Mouse (Mus musculus) CH12.LX (cell line): ENCODE measurements at regions not wholly inside any gene's neighbourhood (a gene's known extent, or its start where the extent isn't known, plus 50 kb on each side); places are given as distances from the start of the nearest gene placed in this dataset.

Experiments
- DNase-seq: peaks from one replicate; pipeline ENCODE4 v3.0.0-alpha.2; 2013; ENCODE audit errors: extremely low read depth
- H3K27ac ChIP-seq: 2 replicates; pipeline ENCODE4 v1.5.1; 2012; ENCODE audit warnings: low read depth, mild to moderate bottlenecking, control low read depth, moderate library complexity; ENCODE audit not compliant: insufficient read depth
- H3K27me3 ChIP-seq: replicated peaks from 2 replicates; pipeline ENCODE3; 2012; ENCODE audit warnings: inconsistent platforms
- H3K36me3 ChIP-seq, 2 experiments: replicated peaks in 1 of 2; 2 replicates each; pipeline versions ENCODE3 to v1.6.1; 2012; ENCODE audit warnings: inconsistent platforms in 1 of 2, low read length in 1 of 2, mild to moderate bottlenecking in 1 of 2, mixed read lengths in 1 of 2, moderate library complexity in 1 of 2; ENCODE audit not compliant: control insufficient read depth in 1 of 2, insufficient read depth in 1 of 2
- H3K4me1 ChIP-seq, 2 experiments: 2 replicates each; pipeline ENCODE4 v1.6.1; 2012; ENCODE audit warnings: inconsistent platforms in 1 of 2, moderate library complexity in 1 of 2; ENCODE audit not compliant: insufficient read depth in 2 of 2, control insufficient read depth in 1 of 2
- H3K4me2 ChIP-seq: 2 replicates; pipeline ENCODE4 v1.6.1; 2012; ENCODE audit warnings: low read depth, mild to moderate bottlenecking, control low read depth; ENCODE audit not compliant: poor library complexity, insufficient read depth, severe bottlenecking
- H3K4me3 ChIP-seq, 3 experiments: fragments of 150-350 bp in 1 of 3; sonication (generic) in 1 of 3; replicated peaks in 1 of 3; 2 replicates each; pipeline versions ENCODE3 to v1.5.1; 2011 to 2012; ENCODE audit warnings: low read depth in 2 of 3, low read length in 2 of 3, mild to moderate bottlenecking in 2 of 3, moderate library complexity in 2 of 3, control low read depth in 1 of 3, improper control_type of control experiment in 1 of 3, inconsistent platforms in 1 of 3, mixed read lengths in 1 of 3; ENCODE audit not compliant: poor library complexity in 1 of 3
- H3K79me2 ChIP-seq: replicated peaks from 2 replicates; pipeline ENCODE4 v1.6.1; 2012; ENCODE audit warnings: mild to moderate bottlenecking, moderate library complexity; ENCODE audit not compliant: control insufficient read depth, poor library complexity, insufficient read depth, severe bottlenecking; ENCODE audit errors: extremely low read depth
- H3K9ac ChIP-seq: 2 replicates; pipeline ENCODE4 v1.6.1; 2012; ENCODE audit warnings: low read depth, mild to moderate bottlenecking, control low read depth, moderate library complexity; ENCODE audit not compliant: insufficient read depth
- H3K9me3 ChIP-seq: replicated peaks from 2 replicates; pipeline ENCODE3; 2012; ENCODE audit warnings: low read length, inconsistent platforms, mixed read lengths
- CHD2 ChIP-seq: IDR thresholded peaks from 2 replicates; pipeline ENCODE4 v1.6.1; 2011; ENCODE audit warnings: low read length, improper control_type of control experiment
- CTCF ChIP-seq, 2 experiments: IDR thresholded peaks in 1 of 2; conservative IDR thresholded peaks in 1 of 2; 2 replicates each; pipeline ENCODE4 v1.5.1; 2011 to 2012; ENCODE audit warnings: low read depth in 2 of 2, low read length in 2 of 2, improper control_type of control experiment in 1 of 2, inconsistent platforms in 1 of 2, mild to moderate bottlenecking in 1 of 2, moderate library complexity in 1 of 2
- E2F4 ChIP-seq: IDR thresholded peaks from 2 replicates; pipeline ENCODE4 v1.6.1; 2011; ENCODE audit warnings: low read depth, low read length, improper control_type of control experiment; ENCODE audit not compliant: insufficient replicate concordance
- HCFC1 ChIP-seq: IDR thresholded peaks from 2 replicates; pipeline ENCODE4 v1.6.1; 2012; ENCODE audit warnings: low read depth, mild to moderate bottlenecking, inconsistent platforms, low read length, improper control_type of control experiment
- IRF4 ChIP-seq: IDR thresholded peaks from 2 replicates; pipeline ENCODE4 v1.6.1; 2014; ENCODE audit warnings: low read depth, mild to moderate bottlenecking, inconsistent platforms, low read length, improper control_type of control experiment
- JUN ChIP-seq: IDR thresholded peaks from 2 replicates; pipeline ENCODE4 v1.6.1; 2011; ENCODE audit warnings: low read depth, mild to moderate bottlenecking, low read length, improper control_type of control experiment, moderate library complexity; ENCODE audit not compliant: insufficient read depth
- JUND ChIP-seq: conservative IDR thresholded peaks from 2 replicates; pipeline ENCODE4 v1.6.1; 2011; ENCODE audit warnings: low read depth, low read length, improper control_type of control experiment
- MAX ChIP-seq: IDR thresholded peaks from 2 replicates; pipeline ENCODE4 v1.6.1; 2011; ENCODE audit warnings: low read length, improper control_type of control experiment
- MEF2A ChIP-seq: IDR thresholded peaks from 2 replicates; pipeline ENCODE4 v1.6.1; 2014; ENCODE audit warnings: low read depth, mild to moderate bottlenecking, inconsistent platforms, low read length, improper control_type of control experiment, borderline replicate concordance
- MXI1 ChIP-seq: IDR thresholded peaks from 2 replicates; pipeline ENCODE4 v1.6.1; 2011; ENCODE audit warnings: mild to moderate bottlenecking, low read depth, low read length, improper control_type of control experiment
- MYC ChIP-seq: IDR thresholded peaks from 2 replicates; pipeline ENCODE4 v1.6.1; 2011; ENCODE audit warnings: low read depth, mild to moderate bottlenecking, improper control_type of control experiment, low read length
- NELFE ChIP-seq: IDR thresholded peaks from 2 replicates; pipeline ENCODE4 v1.6.1; 2011; ENCODE audit warnings: low read depth, low read length, improper control_type of control experiment
- PAX5 ChIP-seq: IDR thresholded peaks from 2 replicates; pipeline ENCODE4 v1.6.1; 2012; ENCODE audit warnings: low read length, inconsistent platforms, mixed read lengths
- POLR2AphosphoS2 ChIP-seq: IDR thresholded peaks from 2 replicates; pipeline ENCODE4 v1.6.1; 2011; ENCODE audit warnings: low read depth, low read length, improper control_type of control experiment
- RAD21 ChIP-seq: IDR thresholded peaks from 2 replicates; pipeline ENCODE4 v1.6.1; 2011; ENCODE audit warnings: low read depth, mild to moderate bottlenecking, low read length, improper control_type of control experiment, moderate library complexity
- RCOR1 ChIP-seq: conservative IDR thresholded peaks from 2 replicates; pipeline ENCODE4 v1.6.1; 2012; ENCODE audit warnings: low read depth, mild to moderate bottlenecking, inconsistent platforms, low read length, improper control_type of control experiment
- SMC3 ChIP-seq: IDR thresholded peaks from 2 replicates; pipeline ENCODE4 v1.6.1; 2011; ENCODE audit warnings: low read depth, low read length, improper control_type of control experiment
- TBP ChIP-seq: conservative IDR thresholded peaks from 2 replicates; pipeline ENCODE4 v1.6.1; 2011; ENCODE audit warnings: low read depth, low read length, improper control_type of control experiment
- TCF12 ChIP-seq: IDR thresholded peaks from 2 replicates; pipeline ENCODE4 v1.6.1; 2014; ENCODE audit warnings: low read depth, mild to moderate bottlenecking, inconsistent platforms, low read length, improper control_type of control experiment
- UBTF ChIP-seq: IDR thresholded peaks from 2 replicates; pipeline ENCODE4 v1.6.1; 2012; ENCODE audit warnings: low read depth, mild to moderate bottlenecking, inconsistent platforms, low read length, improper control_type of control experiment, moderate library complexity
- USF2 ChIP-seq: conservative IDR thresholded peaks from 2 replicates; pipeline ENCODE4 v1.6.1; 2011; ENCODE audit warnings: low read depth, low read length, improper control_type of control experiment
- dilution Hi-C: fragments of 300-500 bp; cut with MboI; formaldehyde crosslinking; loops from 2 replicates; pipeline ENCODE4 v1.14.3; 2020; ENCODE audit warnings: low sequenced_read_pairs; ENCODE audit not compliant: extremely low pct_unique_long_range_greater_than_20kb, extremely low pct_ligation_motif_present
- in situ Hi-C: fragments of 300-500 bp; cut with MboI; formaldehyde crosslinking; loops from 3 replicates; pipeline ENCODE4 v1.14.3; 2019; ENCODE audit warnings: low sequenced_read_pairs, low pct_ligation_motif_present, low pct_unique_long_range_greater_than_20kb, mixed read lengths

DNA sequence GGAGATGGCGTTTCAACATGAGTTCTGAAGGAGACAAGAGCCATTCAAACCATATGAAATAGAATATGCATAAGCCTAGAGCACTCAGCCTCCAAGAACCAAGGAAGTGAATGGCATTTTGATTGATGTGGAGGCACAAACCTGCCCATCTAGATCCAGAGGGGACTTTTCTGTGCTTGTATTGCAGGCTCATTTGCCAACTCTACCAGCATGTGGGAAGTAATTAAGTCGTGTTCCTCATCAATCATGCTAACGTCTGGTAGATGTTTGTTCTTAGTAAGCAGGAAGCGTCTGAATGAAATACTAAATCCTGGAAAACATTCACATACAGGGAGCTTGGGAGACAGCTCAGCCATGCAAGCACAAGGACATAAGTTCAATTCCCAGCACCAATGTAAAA lies 499.9 kb downstream of the Pdcd6ip start:
- Histone ChIP-seq H3K36me3 (no peaks in the 10 kb centered on the region), H3K4me3 (no peak overlapping the region), H3K4me1 (no peaks in the 10 kb centered on the region), H3K9me3 (peaks cover 75% of the 10 kb centered on the region), H3K79me2 (no peaks in the 10 kb centered on the region), H3K27ac (no peak overlapping the region), H3K27me3 (no peaks in the 10 kb centered on the region), H3K9ac (no peak overlapping the region), H3K4me2 (no peak overlapping the region)
- in situ Hi-C loops: no loop called here
- dilution Hi-C loops: no loop called here
- no peak for DNase-seq
- TF ChIP-seq MYC (no peak), E2F4 (no peak), HCFC1 (no peak), NELFE (no peak), RAD21 (no peak), CTCF (conservative IDR thresholded peaks at IDR 0.05 in 1 of 2, IDR thresholded peaks at IDR 0.05 in 1 of 2; ENCODE audit: low read depth in 2 of 2, low read length in 2 of 2) (no peak), IRF4 (no peak), SMC3 (no peak), PAX5 (no peak), MAX (no peak), JUND (no peak), MXI1 (no peak)

DNA sequence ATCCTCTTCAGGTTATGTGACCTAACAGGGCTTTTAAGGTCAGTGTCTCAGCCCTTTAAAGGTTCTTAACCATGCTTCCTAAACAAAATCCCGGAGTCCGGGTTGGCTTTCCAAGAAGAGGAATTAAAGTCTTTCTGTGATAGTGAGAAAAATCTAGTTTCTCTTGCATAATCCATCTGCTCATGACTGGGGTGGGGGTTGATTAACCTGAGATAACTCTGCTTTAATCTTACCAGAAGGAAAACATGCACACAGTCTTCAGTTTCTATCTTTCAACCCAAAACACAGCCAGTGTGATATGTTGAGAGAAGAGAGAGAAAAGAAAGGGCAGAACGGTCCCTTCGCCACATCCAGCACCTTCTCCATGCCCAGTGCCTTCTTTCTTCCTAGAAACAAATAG lies 508.8 kb downstream of the Pdcd6ip start:
- Histone ChIP-seq H3K4me3 (no peak overlapping the region), H3K4me2 (no peak overlapping the region), H3K36me3 (no peaks in the 10 kb centered on the region), H3K4me1 (no peaks in the 10 kb centered on the region), H3K9ac (no peak overlapping the region), H3K9me3 (peaks cover 71% of the 10 kb centered on the region), H3K27me3 (no peaks in the 10 kb centered on the region), H3K79me2 (no peaks in the 10 kb centered on the region), H3K27ac (no peak overlapping the region)
- no peak for DNase-seq
- no peak for TF ChIP-seq SMC3
- no peak for TF ChIP-seq USF2
- TF ChIP-seq CTCF (conservative IDR thresholded peaks at IDR 0.05 in 1 of 2, IDR thresholded peaks at IDR 0.05 in 1 of 2; ENCODE audit: low read depth in 2 of 2, low read length in 2 of 2): no peak
- no peak for TF ChIP-seq UBTF
- no peak for TF ChIP-seq CHD2
- no peak for TF ChIP-seq MEF2A
- no peak for TF ChIP-seq JUND
- no peak for TF ChIP-seq TBP
- TF ChIP-seq POLR2AphosphoS2: no peak
- TF ChIP-seq TCF12: no peak
- no peak for TF ChIP-seq JUN
- TF ChIP-seq NELFE: no peak
- TF ChIP-seq MXI1: no peak
- no peak for TF ChIP-seq RAD21
- TF ChIP-seq RCOR1: no peak
- no peak for TF ChIP-seq MAX
- in situ Hi-C loops: no loop called here
- dilution Hi-C loops: no loop called here
